Mouse (Mus musculus) adrenal gland, adult 2 months (tissue): ENCODE data around the gene Zfp446. TPM values are rescaled to one million over a fixed set of nuclear protein-coding genes. Genes with fewer than 3 reads are reported as not detected.
"Not testable (repeated sequence)": the region's sequence is repeated elsewhere in the genome, so short reads cannot be mapped to it uniquely, and the experiment has no call there.

Experiments
- DNase-seq: peaks from one replicate; pipeline ENCODE4 v3.0.0; 2021
- long read RNA-seq: library from polyadenylated mRNA; stranded (forward); transcript quantifications from one replicate; pipeline ENCODE4 v2.0.0, GENCODE M21; 2021
- polyA plus RNA-seq: library from polyadenylated mRNA; depleted of rRNA; stranded (reverse); fragments of >200 nt; gene quantifications from 2 replicates; pipeline ENCODE4 v1.2.3, GENCODE M21; 2012; rRNA removed
- total RNA-seq, 2 experiments: library from RNA; stranded (reverse); gene quantifications; 2 replicates each; pipeline ENCODE4 v1.2.3; 2021

Zfp446 gene
- total RNA-seq: 1 to 10 TPM; 5.2 to 7.0 TPM
- polyA plus RNA-seq: 6.8 and 8.1 TPM in 2 replicates
- long read RNA-seq, full-length matches to known transcripts: 2 of 3 reads
- long read RNA-seq, partial matches to known transcripts: 0 of 3 reads
- long read RNA-seq, other reads (novel, unspliced or antisense): 1 of 3 reads

DNA sequence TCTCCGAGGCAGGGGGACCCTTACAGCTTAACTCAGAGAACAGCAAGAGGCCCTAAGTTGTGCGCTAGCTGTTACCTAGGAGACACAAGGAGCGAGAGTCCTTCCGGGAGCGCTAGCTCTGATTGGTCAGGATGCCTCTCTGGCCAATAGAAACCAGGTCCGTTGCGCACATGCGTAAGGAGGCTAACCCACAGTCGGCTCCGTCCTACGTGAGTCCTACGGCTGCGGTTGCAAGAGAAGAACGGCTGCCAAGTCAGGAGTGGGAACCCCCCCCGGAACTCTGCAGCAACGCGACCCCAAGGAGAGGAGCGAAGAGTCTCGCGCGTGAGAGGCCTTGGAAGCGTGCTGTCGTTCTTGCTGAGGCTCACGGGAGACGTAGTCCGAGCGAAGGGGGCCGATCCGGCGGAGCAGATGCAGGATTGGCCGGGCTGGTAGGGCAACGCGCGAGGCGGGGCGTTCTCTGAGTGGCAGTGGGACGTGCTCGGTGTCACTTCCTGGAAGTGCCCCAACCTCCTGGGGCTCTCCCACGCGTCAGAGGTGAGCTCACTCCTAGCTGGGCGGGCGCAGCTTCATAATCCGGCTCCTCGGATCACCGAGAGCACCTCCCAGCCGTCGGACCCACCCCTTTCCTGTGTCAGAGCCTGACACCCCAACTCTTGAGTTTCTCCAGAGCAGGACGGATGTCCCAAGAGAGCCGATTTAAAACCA, at the start of gene Zfp446:
Zfp446 (plus strand) TSS at position 167 of the 708 bp plus-strand sequence.
- DNase-seq: peak; percentile 99

DNA sequence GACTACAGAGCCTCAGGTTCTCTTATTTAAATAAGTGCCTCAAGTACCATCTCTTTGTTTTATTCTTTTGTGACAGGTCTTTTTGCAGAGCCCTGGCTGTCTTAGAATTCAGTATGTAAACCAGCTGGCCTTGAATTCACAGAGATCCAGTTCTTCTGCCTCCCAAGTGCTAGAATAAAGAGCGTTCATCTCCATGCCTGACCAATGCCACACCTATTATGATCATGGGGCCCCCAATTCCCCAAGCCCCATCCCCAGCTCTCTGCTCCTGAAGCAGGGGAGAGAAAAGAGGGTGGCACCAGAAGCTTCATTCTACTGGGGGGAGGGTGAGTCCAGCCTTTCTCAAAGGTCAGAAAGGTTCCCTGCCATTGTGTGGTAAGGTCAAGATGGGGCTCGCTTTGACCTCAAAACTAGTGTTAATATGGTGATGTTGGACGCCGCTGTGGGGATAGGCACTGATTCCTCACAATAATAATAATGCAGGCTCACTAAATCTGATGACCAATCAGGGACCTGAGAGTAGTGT, 44.0 kb upstream of the Zfp446 start:
- no peak for DNase-seq

DNA sequence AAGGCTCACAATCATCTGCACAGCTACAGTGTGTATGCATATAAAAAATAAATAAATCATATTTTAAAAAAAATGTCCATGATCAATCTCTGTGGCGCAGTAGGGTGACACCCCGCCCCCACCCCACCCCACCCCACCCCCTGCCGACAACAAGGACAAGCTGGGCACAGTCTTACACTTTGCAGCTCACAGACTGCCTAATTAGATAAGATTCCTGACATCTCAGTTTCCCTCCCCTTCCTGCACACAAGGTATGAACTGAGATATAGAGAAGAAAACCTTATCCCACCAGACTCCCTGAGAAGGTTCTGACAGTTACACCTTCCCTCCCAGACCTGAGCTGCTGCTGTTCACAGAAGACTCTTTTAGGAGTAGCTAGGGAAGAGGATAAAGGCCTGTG, 42.8 kb upstream of the Zfp446 start:
- DNase-seq: no peak

DNA sequence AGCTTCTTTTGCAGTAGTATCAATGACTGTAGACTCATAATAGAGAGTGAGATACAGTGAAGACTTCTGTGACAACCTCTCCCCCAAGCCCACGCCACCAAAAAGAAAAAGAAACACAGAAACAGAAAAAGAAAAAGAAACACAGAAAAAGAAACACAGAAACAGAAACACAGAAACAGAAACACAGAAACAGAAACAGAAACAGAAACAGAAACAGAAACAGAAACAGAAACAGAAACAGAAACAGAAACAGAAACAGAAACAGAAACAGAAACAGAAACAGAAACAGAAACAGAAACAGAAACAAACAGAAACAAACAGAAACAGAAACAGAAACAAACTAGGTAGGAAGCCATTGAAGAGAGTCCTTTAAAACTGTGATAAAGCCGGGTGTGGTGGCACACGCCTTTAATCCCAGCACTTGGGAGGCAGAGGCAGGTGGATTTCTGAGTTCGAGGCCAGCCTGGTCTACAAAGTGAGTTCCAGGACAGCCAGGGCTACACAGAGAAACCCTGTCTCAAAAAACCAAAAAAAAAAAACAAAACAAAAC, 40.3 kb upstream of the Zfp446 start:
- not testable (repeated sequence) for DNase-seq

DNA sequence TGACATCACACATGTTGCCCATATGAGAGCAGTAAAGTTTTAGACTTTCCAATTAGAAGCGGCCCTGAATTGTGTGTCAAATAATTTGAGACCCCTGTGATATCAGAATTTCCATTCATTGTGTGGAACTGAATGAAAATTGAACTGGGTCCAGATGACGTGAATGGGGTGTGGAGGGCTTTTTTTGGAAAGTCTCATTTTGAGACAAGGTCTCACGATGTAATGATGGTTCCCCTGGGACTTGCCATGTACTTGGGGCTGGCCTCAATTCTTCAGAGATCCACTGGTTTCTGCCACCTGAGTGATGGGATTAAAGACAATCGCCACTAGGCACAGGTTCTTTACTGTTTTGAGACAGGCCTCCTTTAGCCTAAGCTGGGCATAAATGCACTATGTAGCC, 37.0 kb upstream of the Zfp446 start:
- DNase-seq: no peak

DNA sequence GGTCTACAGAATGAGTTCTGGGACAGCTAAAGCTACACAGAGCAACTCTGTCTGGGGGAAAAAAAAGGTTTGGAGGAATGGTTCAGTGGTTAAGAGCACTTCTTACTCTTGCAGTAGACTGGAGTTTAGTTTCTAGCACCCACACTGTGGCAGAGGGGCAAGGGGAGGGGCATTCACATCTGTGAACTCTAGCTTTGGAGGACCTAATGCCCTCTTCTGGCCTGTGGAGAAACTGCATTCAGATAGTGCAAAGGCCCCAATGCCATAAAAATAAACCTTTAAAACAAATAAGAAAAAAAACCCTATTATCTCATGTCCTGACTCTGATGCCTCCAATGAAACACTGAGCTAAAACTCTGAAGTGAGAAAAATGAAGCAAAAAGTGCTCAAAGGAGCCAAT, 34.2 kb upstream of the Zfp446 start:
- DNase-seq: no peak

DNA sequence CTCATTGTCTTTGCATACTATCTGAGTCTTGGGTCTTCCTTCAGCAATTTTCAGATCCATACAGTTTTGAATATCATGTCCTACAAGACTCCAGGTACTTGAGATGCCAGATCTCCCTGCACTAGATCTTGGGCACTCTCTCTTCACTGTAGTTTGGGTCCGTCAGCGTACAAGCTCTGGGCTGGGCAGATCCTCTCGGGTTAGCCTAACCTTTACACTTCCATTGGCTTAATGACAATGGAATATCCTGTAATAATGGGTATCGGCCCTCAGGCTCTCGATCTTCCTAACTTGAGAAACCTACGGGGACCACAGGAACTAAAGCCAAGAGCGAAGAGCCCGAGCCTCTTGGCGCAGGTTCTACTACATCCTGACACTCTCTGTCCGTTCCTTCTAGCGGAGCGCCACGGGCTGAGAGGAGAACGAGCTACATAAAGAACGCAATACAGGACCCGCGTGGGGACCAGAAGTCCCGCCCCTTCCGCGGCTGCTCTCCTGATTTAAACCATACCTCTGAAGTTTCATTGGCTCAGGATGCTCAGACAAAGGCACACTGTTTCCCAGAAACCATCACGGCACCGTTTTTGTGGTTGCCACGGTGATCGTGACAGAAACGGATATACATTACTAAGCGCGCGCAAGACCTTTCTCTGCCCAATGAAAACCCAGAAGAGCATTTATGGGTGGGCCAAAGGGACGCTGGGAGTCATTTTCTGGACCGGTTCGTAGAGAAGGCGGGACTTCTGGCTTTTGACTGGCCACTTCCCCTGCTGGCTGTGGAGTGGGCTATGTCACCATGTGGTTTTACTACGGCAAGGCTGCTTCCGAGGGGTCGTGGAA, 28.4 kb upstream of the Zfp446 start:
- DNase-seq: peak; percentile 96

DNA sequence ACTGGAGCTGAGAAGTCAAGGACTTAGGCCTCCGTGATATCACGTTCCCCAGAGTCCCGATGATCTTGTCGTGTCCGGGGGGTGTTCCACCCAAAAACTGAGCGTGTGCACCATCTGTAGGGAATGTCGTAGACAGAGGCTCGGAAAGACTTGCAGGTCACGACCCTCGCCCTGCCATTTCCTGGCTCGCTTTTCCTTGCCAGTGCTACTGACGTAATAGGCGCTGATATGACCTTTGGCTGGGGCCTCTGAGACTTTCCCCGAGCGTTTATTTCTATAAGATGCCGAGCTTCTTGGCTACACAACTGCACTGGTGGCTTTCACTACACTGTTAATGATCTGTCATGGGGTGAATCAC, 27.8 kb upstream of the Zfp446 start:
- DNase-seq: no peak

DNA sequence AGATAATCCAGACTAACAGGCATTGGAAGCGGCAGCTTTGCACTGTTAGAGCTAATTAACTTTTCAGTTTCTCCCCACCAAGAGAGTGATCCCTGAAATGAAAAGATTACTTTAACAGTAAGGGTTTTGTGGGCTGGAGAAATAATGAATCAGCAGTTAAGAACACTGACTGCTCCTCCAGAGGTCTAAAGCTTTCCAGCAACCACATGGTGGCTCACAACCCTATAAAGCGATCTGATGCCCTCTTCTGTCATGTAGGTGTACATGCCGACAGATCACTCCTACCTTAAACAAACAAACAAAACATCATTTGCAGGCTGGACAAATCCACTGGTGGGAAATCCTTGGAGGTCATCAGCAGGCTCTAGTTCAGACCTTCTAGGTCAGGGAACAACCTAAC, 22.8 kb upstream of the Zfp446 start:
- DNase-seq: no peak

DNA sequence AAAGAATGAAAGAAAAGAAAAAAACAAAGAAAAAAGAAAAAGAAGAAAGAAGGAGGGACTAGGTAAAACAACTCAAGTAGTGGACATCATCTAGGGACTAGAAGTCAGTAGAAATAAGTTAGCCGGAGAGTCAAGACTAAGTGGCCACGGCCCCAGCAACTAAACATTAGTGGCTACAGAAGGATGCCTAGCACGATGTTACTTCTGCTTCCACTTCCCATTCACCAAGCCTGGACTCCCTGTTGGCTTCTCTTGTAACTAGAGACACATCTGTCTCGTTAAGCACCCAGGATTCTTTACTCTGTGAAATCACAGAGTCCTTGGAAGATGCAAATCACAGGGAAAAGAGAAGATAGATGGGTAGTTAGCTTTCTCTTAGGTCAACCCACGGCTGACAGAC, 20.1 kb upstream of the Zfp446 start:
- no peak for DNase-seq

DNA sequence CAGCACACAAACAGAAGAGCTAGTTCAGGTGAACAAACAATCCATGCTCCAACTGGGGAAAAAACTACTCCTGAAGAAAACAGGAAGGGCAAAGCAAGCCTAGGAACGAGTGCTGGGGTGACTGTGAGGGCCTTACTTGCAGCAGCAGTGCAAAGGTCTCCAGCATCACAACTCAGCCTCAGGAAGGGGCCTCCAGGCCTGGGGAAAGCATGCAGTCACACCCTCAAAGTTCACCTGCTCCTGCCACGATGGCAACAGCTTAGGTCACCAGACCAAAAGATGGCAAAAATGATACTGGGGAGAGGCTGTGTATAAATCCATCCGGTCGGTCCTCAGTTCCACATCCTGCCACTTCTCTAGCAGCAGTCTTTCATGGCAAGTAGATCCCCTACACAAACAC, 18.7 kb upstream of the Zfp446 start:
- no peak for DNase-seq

DNA sequence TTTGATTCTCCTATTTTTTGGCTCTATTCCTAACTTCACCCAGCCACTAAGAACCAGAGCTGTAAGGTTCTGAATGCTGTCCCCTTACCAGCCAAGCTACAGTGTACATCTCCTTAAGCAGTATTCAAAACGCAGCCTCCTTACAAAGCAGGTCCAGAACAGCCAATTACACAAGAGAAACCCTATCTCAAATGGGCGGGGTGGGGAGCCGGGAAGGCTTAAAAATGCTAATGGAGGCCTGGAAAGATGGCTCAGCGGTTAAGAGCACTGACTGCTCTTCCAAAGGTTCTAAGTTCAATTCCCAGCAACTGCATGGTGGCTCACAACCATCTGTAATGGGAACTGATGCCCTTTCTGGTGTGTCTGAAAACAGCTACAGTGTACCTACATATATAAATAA, 17.9 kb upstream of the Zfp446 start:
- DNase-seq: no peak

DNA sequence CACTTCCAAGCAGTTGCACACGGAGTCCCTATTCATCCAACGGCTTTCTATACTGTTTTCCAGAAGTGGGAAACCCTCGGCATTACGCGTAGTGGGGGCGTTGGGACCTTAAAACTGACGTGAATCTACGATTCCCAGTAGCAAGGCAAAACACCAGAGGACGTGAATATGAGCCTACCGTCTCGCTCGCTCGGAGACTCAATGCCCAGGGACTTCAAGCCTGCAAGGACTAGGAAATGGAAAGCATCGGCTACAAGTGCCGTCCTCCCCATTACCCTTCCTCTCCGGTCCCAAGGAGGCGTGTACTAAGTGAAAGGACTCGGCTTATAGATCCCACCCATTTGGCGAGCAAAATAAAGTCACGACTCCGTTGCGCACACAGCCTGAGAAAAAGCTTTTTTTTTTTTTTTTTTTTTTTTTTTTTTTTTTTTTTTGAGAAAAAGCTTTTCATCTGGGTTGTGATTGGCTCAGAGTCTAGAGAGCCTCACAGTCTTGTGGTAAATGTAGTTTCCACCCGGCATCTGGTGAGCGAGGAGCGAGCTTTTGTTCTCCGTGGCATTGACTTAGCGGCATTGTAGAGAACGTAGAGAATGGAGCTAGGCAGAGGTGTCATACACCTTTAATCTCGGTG, 16.0 kb upstream of the Zfp446 start:
- peak; percentile 64 for DNase-seq

DNA sequence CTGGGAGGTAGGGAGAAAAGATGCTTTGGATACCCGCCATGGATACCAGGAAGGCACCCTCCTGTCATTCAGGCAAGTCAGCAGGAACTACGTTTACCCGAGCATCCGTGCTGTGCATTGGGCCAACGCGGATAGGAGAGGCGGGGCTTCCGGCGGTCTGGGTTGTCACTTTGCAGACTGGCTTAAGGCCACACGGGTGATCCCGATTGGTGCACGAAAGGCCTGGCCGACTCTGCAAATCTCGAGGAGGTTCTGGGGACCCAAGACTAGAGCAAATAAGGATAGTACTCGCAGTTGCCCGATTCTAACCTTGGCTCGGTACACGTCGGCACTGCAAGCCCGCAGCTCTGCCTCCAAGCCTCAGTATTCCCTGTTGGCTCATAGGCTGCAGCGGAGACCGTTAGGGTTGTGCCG, 12.0 kb upstream of the Zfp446 start, which contains the start of gene Zfp324:
Zfp324 (plus strand) TSS at position 161 of the 414 bp plus-strand sequence.
- DNase-seq: peak; percentile 95

DNA sequence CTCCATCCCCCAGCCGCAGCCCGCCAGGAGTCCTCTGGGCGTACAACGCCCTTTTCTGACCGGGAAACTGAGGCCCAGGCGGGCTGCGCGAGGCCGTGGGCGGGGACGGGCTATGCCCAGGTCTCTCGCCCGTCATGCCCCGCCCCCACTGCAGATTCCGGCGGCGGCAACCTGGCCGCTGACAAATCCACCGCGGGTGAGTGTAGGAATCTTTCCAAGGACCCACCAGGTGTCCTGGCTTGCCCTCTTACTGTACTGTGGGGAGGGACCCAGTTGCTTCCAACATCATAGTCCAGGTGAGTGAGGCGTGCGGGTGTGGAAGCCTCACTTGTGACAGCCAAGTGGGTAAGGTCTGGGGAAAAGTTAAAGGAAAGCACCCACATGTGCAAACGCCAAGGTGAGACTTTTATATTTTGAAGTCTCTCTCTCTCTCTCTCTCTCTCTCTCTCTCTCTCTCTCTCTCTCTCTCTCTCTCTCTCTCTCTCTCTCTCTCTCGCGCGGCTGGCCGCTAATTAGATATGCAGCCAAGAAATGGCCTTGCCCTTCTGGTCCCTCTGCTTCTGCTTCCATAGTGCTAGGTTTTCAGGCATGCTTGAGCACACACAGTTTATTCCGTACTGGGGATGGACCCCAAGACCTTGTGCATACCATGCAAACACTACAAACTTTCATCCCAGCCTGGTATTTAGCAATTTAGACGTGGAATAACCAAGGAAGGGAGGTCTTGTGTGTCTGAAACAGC, 11.4 kb upstream of the Zfp446 start:
- DNase-seq: peak; percentile 83

DNA sequence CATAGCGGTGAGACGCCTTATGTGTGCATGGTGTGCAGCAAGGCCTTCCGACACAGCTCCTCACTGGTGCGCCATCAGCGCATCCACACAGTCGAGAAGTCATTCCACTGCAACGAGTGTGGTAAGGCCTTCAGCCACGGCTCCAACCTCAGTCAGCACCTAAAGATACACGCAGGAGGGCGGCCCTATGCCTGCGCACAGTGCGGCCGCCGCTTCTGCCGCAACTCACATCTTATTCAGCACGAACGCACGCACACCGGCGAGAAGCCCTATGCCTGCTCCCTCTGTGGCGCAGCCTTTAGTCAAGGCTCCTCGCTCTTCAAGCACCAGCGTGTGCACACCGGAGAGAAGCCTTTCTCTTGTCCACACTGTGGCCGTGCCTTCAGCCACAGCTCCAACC, 6.7 kb upstream of the Zfp446 start:
- no peak for DNase-seq

DNA sequence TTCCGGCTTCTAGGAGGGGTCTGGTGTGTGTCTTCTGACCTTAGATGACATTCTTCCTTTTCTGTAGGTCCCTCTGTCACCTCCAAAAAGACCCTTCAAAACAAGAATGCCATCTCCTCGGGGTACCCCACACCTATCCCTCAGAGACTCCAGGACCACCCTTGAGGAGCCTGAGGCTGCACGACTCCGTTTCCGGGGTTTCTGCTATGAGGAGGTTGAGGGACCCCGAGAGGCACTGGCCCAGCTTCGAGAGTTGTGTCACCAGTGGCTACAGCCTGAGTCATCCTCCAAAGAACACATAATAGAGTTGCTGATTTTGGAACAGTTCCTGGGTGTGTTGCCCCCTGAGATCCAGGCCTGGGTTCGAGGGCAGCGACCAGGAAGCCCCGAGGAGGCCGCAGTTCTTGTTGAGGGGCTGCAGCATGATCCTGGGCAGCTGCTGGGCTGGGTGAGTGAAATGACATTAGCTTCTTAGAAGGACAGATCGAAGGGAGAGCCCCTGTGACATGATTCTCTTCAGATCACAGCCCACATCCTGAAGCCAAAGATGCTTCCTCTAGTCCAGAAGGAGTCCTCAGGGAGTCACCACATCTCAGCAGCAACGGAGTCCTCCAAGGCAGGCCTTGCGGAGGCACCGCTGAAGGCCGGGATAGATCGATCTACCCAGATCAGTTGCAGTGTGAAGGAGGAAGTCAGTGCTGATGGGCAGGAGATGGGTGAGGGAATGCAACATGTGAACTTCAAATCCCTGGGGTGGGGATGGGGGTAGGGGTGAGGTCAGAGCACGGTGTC, 1.5 kb downstream of the Zfp446 start:
- peak; percentile 39 for DNase-seq

DNA sequence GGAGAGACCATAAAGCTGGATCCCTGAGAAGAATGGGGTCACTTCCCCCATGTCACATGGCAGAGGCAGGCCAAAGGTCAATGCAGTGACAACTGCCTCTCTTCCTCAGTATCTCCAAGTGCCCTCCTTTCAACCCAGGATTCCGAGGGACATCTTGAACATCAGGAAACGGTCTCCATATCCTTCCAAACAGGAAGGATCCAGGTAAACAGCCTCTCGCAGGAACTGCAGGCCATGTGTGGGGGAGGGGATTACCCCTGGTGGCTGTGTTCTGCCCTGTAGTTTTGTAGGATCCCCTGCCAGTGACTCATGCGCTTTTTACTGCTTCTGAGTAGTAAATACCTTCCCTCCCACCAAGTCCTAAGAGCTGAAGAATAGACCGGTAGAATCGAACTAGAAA, 2.1 kb downstream of the Zfp446 start:
- DNase-seq: no peak

DNA sequence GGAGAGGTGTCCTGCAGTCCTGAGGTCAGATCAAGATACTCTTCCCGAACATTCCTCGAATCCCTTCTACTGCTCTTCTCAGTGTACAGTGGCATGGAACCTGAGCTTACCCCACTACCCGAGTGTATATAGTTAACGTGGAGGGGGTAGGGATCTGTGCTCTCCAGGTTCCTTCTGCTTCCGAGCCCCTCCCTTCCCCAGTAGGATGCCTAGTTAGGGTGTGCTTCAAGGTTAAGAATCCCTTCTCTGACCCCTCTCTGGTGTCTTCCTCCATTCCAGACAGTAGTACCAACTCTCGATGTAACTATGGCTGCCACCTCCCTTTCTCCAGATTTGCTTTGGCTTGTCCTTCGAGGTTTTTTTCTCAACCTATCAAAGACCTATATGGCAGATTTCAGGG, 2.6 kb downstream of the Zfp446 start:
- no peak for DNase-seq

DNA sequence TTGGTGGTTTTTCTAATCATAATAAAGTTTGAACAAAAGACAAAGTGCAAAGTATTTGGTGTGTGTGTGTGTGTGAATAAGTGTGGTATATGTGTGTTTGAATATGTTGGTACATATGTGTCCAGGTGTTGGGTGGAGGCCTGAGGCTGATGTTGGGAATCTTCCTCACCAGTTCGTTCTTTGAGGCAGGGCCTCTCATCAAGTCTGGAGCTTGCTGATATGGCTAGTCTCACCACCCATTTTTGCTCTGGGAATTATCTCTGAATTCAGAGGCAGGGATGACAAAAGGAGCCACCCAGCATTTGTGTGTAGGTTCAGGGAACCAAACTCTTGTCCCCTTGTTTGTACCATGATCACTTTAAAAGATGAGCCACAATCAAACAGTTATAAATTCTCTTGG, 8.1 kb downstream of the Zfp446 start:
- DNase-seq: no peak

DNA sequence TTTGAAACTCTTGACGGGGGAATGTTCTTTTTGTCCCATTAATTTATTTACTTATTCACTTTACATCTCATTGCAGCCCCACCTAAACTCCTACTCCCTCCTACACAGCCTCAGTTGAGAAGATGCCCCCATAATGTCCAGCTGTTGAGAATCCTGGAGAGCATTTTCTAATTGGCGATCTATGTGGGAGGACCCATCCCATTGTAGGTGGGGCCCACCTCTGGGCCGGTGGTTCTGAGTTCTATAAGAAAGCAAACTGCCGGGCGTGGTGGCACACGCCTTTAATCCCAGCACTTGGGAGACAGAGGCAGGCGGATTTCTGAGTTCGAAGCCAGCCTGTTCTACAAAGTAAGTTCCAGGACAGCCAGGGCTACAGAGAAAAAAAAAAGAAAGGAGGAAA, 9.3 kb downstream of the Zfp446 start:
- no peak for DNase-seq
